Mouse (Mus musculus) frontal cortex, adult 2 months (tissue): ENCODE measurements around the gene Mctp2. TPM values are rescaled to one million over a fixed set of nuclear protein-coding genes. Genes with fewer than 3 reads are reported as not detected.
"Not testable (repeated sequence)": the region's sequence is repeated elsewhere in the genome, so short reads cannot be mapped to it uniquely, and the experiment has no call there.

Experiments
- DNase-seq, 2 experiments: peaks; one replicate each; pipeline ENCODE4 v3.0.0; 2022; ENCODE audit warnings: low spot score in 1 of 2; ENCODE audit errors: extremely low spot score in 1 of 2
- polyA plus RNA-seq: library from polyadenylated mRNA; depleted of rRNA; stranded (reverse); fragments of >200 nt; gene quantifications from 2 replicates; pipeline ENCODE4 v1.2.3, GENCODE M21; 2012

Gene Mctp2
- polyA plus RNA-seq, 1 experiment: 1.1 TPM

DNA sequence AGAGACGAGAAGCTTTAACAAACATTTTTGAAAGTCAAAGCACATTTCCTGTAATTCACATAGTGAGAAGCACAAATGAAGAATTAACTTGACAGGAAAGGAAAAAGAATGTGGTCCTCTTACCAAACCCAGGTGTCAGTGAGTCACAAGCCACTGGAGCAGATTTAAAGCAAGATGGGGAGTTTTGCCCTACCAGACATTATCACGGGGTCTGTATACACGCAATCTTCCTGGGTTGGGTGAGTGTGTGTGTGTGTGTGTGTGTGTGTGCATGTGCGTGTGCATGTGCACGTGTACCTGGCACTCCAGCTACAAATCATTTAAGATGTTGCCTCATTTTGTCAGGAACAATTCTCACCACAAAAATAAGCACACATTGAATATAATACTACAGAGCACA, 30.9 kb downstream of the Mctp2 start:
- DNase-seq: no peak

DNA sequence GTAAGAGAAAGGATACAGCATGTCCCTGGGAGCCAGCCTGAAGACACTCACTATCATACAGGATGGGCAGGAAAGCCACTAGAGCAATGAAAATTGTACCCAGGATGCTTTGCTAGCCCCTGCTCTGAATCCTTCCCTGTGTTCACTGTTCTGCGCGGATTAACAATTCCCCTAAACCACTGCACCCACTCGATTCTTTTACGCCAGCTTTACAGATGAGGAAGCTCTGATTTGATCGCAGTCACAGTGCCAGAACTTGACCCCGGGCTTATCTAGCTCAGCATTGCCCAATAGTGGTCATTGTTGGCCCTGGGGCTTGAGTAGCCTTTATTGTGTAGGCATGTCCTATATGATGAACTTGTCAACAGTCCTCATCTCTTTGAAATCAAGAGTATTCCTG, 34.9 kb downstream of the Mctp2 start:
- no peak for DNase-seq

DNA sequence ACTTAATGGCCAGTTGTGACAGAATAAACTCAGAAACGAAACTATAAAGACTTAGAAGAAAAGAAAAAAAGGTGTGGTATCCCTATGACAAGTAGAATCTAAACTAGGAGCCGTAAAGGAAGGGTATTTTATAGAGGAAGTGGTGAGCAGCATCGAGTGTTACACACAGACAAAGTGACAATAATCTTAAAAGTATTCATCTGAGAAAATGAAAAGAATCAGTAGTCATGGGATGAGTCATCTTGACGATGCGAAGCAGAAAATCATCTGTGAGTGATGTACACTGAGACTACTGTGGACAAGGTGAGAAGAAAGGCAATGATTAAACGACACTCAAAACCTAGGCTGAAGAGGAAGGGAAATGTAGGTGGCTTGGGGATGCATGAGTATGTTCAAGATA, 36.4 kb downstream of the Mctp2 start:
- no peak for DNase-seq

DNA sequence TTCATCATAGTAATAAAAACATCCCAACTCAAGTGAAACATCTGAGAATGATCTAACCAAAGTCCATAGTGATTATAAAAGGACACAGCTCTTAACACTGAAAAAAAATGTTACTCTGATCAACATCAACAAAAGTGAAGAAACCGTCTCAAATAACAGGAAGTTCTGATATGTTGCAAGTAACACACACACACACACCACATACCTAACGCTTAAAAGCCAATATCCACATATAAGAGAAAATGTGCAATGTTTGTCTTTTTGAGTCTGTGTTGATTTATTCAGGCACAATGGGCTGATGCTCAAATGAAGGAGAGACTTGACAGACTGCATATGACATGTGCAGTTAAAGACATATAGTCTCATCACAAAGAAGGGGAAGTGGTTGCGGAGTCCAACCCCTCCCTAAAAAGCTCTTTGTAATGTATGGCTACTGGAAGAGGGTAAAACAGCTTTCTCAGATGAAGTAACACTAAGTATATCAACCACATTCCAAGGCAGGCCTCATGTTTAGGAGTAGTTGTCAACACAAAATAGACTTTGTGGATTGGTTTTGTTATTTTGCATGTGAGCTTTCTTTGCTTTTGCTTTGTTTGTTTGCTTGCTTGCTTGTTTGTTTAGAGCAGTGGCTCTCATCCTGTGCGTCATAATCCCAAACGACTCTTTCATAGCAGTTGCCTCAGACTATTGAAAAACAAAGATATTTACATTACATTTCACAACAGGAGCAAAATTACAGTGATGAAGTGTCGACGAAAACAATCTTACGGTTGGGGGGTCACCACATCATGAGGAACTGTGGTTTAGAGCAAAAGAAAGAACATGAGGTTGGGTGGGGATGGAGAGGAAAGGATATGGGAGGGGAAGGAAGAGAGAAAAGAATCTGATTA, 45.4 kb downstream of the Mctp2 start:
- no peak for DNase-seq

DNA sequence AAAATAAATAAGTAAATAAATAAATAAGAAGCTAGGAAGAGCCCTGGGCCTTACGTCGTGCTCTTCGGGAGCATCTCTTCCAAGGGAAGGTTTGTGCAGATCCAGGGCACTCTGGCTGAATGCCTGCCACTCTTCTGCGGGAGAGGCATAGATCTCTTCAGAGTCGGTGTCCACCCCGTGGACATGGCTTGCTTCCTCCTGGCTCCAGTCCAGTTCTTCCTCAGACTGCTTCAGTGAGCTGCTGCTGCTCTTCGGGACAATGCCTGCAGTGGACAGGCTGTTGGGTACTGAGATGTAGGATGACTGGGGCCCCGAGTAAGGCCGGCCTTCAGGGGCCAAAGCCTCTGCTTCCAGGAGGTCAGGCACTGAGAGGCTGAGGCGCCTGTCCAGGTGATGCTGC, 47.4 kb downstream of the Mctp2 start:
- DNase-seq: no peak

DNA sequence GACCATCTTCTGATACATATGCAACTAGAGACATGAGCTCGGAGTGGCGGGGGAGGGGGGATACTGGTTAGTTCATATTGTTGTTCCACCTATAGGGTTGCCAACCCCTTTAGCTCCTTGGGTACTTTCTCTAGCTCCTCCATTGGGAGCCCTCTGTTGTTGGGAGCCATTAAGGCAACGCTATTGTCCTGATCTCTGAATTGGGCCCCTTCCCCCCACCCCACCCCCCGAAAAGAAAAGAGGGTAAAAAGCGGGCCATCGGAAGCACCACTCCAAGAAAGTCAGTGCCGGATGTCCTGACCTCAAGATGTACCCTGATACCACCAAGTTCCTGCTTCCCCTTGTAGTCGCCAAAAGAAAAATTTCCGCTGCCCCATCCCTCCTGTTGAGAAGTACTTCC, 56.1 kb downstream of the Mctp2 start:
- not testable (repeated sequence) for DNase-seq

DNA sequence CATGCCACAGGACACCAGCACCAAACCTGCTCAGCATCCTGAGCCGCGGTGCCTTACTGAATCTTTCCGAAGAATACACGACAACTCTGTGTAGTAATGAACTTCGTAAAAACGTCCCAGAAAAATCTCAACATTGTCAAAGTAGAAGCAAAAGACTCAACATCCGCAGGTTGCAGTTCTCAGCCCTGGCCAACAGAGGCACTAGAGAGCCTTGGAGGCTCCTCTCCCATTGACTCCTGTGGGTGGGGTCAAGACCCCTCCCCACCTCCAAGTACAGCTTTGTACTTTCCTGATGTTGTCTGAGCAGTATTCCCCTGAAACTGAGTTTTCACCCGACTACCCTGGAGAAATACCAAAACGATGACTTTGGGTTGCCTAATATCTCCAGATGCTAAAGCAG, 65.1 kb downstream of the Mctp2 start:
- DNase-seq: no peak

DNA sequence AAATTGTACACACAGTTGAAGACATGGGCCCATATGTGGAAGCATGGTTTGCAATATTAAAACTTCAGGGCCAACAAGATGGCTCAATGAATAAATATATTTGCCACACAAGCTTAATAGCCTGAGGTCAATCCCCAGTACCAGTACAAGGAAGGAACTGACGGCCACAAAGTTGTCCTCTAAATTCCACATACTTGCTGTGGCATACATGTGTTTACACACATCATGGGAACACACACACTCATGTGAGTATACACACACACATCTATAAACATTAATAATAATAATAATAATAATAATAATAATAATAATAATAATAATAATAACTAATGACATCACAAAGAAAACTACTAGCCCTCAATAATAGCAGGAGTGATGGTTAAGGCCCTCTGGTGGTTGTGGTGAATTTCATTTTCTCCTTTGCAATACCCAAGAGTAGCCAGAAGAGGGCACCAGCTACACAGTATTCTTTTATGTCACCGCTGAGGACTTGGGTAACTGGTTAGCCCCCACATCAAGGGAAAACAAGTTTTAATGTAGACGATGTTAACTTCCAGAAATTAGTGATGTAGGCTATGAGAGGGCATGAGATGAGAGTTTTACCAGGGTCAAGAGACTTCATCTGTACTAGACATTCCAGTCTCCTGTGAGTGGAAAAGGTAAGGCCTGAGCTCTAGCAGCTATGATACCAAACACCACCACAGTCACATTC, 66.5 kb downstream of the Mctp2 start:
- DNase-seq: peak; percentile 9 to 84

DNA sequence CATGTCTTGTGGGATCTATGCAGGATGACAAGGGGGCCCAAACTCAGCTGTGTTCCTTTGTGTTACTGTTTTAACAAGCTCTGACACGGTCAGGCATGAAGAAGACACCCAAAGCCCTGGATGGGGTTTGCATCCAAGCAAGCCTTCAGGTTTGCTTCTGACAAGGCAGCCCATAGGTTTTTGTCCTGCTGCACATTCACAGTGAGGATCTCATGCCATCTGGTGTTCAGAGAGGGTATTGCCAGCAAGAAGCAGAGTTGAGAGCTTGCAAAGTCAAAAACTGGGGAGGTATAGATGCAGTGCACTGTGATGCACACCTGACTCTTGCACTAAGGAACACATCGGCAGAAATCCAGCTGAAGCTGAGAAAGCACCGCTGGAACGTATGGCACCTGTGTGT, 67.8 kb downstream of the Mctp2 start:
- peak; percentile 28 to 88 for DNase-seq

DNA sequence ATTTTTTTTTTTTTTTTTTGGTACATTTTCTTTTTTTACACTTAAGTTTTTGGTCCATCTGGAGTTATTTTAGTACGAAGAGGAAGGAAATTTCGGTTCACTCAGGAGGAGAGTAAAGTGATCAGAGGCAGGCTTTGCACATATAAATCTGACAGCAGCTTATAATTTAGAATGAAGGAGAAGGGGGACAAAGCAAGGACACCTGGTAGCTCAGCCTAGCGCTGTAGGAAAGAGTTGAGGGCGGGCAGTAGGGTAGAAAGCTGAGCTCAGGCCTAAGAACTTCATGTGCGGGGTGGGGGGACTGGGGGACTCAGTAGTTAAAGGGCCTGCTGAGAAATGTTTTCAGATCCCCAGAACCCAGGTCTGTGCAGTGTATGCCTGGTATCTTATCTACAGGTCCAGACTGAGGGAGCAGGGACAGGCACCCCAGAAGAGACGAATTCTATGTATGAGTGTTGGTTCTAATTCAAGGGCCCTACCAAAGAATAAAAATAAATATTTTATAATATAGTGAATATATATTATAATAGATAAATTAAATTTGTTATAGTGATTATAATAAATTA, 71.9 kb downstream of the Mctp2 start:
- DNase-seq: no peak

DNA sequence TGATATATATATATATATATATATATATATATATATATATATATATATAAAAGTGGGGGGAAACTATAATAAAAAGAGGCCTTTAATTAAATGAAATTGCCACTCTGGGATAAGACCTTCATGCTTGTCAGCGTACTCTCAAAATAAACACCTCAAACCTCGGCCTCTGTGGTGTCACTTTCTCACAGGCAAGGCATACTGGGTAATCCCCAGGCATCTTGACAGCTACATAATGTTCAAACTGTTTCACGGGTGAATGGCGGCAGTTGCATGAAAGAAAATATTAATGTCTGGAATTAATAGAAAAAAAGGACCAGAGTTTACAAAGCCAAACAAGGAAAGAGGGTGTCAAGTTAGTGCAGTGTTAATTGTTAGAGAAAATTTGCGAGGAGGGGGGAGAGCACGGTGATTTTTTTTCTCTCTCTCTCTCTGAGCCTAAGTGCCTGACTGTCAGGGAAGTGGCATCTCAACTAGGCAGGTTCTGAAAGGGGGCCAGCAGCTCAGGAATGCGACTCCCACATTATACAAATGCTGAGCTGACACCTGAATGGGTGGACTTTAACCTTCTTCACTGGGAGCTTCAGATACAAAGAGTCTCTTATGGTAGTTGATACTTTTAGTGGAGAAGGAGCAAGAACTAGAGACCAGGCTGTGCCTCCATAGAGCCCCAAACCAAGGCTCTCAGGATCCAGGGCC, 75.1 kb downstream of the Mctp2 start:
- DNase-seq: no peak

DNA sequence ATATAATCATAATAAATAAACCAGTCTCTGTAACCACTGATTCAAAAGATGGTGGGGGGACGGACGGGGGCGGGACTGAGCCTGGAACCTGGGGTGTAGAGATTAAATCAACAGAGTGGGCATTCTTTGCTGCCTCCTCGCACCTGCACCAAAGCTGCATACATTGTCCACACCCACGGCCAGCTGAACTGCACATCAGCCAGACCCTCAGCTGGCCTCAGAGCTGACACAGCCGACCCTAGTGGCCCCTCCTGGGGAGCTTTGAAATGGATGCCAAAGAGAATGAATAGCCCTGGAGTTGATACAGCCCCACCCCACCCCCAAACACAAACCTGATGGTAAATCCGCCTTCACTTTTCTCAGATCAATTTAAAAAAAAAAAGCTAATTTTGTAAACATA, 76.5 kb downstream of the Mctp2 start:
- no peak for DNase-seq

DNA sequence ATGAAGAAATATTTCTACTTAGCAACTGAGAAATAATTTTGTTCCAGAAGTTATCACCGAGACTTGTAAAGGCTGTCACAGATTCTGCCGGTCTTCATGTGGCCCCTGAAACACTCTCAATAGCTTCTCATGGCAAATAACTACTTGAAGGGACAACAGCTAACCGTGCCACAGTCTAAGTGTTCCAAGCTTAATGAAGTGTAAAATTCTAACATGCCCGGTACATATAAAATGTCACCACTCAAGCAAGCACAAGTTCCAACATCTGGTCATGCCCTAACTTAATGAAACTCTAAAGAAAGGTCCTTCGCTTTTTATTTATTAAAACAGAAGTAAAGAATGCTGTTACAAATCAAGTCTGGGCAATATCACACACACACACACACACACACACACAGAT, 82.8 kb downstream of the Mctp2 start:
- DNase-seq: no peak

DNA sequence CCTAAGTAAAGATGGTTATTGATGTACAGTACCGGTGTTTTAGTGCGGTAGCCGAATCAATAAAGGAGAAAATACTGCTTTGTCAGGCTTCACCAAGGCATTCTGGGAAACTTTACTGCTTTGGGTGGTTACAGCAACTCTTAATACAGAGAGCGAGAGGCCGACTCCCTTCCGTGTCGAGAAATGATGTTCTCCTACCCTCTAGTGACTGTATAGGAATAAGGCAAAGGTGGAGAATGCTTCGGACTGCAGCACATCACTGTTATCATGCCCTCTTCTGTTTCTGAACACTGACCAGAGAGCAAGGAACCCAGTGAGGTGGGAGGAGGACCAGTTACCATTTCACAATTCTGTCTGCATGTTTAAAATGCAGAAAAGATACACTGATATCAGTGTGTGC, 83.9 kb downstream of the Mctp2 start:
- no peak for DNase-seq

DNA sequence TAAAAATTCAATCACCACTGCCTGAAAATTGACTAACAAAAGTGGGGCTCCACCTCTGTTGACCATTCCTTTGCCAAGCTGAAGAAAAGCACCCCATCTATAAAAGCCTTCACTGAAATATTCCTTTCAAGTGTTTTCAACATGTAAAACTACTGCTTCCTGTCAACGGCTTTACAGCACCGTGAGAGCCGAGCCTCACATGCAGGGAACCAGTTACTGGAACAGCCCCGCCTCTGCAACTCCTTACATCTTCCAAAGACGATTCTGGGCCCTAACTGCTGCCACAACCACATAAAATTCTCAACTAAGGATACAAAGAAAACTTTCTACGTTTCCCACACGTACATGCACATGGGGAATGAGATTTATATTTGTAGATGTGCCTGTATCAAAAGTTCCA, 88.4 kb downstream of the Mctp2 start:
- no peak for DNase-seq

DNA sequence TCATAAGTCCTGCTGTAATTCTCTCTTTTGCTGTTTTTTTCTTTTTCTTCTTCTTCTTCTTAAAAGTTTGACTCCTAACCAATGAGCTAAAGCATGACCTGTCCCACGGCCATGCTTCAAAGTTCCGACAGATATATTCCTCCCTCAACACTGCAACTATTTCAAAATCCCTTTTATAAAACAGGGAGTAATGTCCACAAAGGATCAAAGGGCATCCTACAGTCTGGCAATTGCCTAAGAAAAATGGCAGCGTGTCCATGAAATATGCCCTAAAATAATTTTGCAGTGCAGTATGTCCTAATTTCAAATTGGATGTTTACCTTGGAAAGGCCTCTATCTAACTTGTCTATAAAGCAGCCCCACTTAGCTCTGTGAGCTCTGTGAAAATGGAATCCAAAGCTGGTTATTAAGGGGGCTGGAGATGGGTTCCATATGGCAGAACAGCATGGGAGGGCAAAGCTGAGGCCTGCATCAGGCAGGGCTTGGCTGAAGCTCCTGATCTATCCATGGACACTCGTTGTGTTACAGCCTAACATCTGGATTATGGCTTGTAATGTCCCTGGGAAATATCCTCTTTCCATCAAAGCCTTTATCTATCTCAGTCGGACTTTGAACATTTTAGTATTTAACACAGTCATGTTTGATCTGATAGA, 90.7 kb downstream of the Mctp2 start:
- DNase-seq: no peak

DNA sequence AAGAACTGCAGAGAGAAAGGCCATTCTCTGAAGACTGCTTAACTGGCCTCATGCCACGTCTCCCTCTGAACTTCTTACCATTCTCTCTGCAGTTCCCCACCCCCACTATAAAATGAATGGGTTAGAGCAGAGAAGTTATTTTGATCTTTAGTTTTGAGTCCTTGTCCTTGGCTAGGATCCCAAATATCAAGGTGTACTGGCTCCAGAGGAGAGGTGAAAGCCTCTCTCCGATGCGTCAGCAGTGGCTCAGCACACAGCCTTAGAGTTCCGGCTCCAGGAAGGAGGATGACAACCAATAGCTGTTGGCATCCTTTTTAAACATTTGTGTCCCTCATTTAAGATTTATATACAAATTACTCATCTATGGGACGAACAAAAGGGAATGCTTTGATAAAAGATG, 96.2 kb downstream of the Mctp2 start:
- DNase-seq: no peak

DNA sequence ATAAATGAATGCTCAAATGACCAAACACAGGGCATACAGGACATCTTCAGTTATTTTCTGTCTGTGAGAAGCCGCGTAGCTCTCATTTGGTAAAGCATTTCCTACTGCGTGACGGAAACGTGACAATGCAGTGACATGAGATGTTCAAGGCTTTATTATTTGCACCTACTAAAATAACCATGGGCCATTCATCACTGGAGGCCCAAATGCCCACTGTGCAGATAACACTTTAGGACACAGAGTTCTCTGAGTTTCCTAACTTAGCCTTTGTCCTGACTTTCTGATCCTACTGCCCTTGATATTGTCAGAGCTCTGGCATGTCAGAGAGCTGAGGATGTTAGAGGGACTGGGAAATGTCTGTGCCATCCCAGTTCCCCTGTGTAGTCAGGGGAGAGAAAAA, 97.1 kb downstream of the Mctp2 start:
- DNase-seq: no peak

DNA sequence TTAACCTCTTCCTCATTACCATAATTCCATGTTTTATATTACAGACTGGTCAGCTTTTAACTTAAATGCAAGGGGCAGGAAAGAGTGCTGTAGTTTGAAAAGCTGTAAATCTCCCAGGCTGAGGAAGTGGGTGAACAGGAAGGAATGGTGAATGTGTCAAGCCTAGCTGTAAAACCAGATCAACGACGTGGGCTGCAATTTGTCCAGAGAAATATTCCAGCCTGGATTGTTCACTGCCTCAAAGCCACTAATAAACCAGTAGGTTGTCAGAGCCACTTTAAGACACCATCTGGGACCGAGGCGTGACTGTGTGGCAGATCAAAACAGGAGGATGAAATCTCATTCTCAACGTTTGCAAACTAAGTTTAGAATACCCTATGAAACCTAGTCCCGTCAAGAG, 99.6 kb downstream of the Mctp2 start:
- DNase-seq: peak; percentile 21 to 39

DNA sequence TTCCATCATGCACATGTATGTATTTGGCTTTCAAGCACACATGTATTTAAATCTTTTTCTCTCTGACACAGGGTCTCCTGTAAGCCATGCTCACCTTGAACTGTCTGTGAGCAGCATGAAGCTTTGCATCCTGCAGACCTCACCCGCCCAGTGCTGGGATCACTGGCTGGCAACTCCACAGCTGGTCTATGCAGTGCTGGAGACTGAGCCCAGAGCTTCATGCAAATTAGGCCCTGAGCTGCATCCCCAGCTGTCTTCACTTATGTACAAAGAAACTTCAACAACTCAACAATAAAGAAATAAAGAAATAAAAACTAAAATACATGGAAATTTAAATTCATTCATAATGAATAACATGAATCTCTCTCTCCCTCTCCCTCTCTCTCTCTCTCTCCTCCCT, 110.7 kb downstream of the Mctp2 start:
- DNase-seq: no peak

DNA sequence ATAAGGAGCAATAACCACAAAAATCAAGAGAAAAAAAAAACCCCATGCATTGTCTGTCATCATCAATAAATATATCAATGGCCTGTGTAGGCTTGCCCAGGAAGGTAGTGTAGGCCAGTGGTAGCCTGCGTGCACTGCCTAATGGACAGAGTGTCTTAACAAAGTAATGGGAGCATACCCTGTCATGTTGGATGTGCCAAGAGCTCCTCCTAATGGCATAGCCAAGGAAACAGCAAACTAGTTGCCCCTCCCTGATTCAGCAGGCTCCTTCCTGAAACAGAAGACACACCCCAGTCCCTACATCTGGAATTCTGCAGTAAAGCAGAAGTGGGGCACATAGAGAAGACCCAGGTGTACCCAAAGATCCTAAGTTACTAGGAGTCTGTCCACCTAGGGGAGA, 113.1 kb downstream of the Mctp2 start:
- no peak for DNase-seq
